In the genomic region with DNA sequence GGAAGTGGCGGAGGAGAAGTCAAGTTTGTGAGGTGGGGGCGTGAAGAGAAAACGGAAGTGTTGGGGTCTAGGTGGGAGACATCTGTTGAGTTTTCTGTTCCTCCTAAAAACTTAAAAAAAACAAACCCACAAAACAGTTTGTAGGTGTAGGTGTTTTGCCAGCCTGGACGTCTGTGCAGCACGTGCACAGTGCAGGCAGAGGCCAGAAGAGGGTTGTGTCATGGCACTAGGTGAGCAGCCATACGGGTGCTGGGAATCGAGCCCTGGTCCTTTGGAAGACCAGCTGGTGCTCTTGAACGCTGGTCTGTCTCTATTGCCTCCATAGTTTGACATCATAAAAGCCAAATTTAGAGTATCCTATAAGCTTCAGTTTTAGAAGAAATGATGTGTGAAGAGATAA, we compare ENCODE assay signal across 8 mouse cellular contexts. TPM values are rescaled to one million over a fixed set of nuclear protein-coding genes. Genes with fewer than 3 reads are reported as not detected.
DNase-seq lines count a peak whose midpoint lies in the region; ATAC-seq and TF ChIP-seq lines count a peak whose summit lies in the region.

No protein-coding gene starts in this region.

- no peaks in the 10 kb centered on the region for H3K27me3 ChIP-seq in heart, embryonic 11.5 days (ENCODE audit: control insufficient read depth, insufficient read depth, low read length)
- no peaks in the 10 kb centered on the region for H3K27me3 ChIP-seq in liver, embryonic 11.5 days (replicated peaks; ENCODE audit: control insufficient read depth, insufficient read depth, low read length)
- H3K27me3 ChIP-seq in stomach, postnatal 0 days (ENCODE audit: control insufficient read depth, insufficient read depth, low read length) = no peaks in the 10 kb centered on the region

- DNase-seq in heart, adult 8-10 months (ENCODE audit: low spot score) = no peak
- peak; percentile 25 for DNase-seq in ES-CJ7 (ENCODE audit: low read depth, low spot score)
- no peak for DNase-seq in liver, embryonic 11.5 days (ENCODE audit: low spot score)
- DNase-seq in stomach, postnatal 0 days (ENCODE audit: low spot score) = no peak
- DNase-seq in gastrocnemius, adult 8-10 months (ENCODE audit: low spot score in 2 of 2) = no peak

- peaks cover 8% of the 10 kb centered on the region for H3K4me1 ChIP-seq in heart, embryonic 11.5 days (ENCODE audit: control insufficient read depth, insufficient read depth, low read length)
- no peaks in the 10 kb centered on the region; the same call in 1 of the 2 replicates for H3K4me1 ChIP-seq in embryonic fibroblast, embryonic 13.5 days (ENCODE audit: control insufficient read depth, insufficient read depth, low read length)
- peaks cover 9% of the 10 kb centered on the region for H3K4me1 ChIP-seq in liver, embryonic 11.5 days (replicated peaks; ENCODE audit: control insufficient read depth, insufficient read depth, low read length)
- H3K4me1 ChIP-seq in stomach, postnatal 0 days (replicated peaks; ENCODE audit: control insufficient read depth, insufficient read depth) = no peaks in the 10 kb centered on the region

- H3K36me3 ChIP-seq in heart, embryonic 11.5 days (ENCODE audit: control insufficient read depth, insufficient read depth, low read length) = peaks cover 19% of the 10 kb centered on the region
- H3K36me3 ChIP-seq in liver, embryonic 11.5 days (ENCODE audit: control insufficient read depth, insufficient read depth, low read length) = peaks cover 13% of the 10 kb centered on the region
- H3K36me3 ChIP-seq in stomach, postnatal 0 days (ENCODE audit: control insufficient read depth, insufficient read depth, low read length) = 0 out of 2 replicates have a peak, but pooled peaks cover 4% of the 10 kb centered on the region

- H3K4me2 ChIP-seq in heart, embryonic 11.5 days = peak overlapping the region; percentile 77
- H3K4me2 ChIP-seq in liver, embryonic 11.5 days = peak overlapping the region; percentile 76
- peak overlapping the region; percentile 62 for H3K4me2 ChIP-seq in stomach, postnatal 0 days (replicated peaks; ENCODE audit: low read depth)

- no peak for TF ChIP-seq POLR2A in embryonic fibroblast, embryonic 13.5 days (IDR thresholded peaks at IDR 0.05; ENCODE audit: low read depth, low read length)

- H3K9me3 ChIP-seq in heart, embryonic 11.5 days (replicated peaks; ENCODE audit: control insufficient read depth, low read length) = no peaks in the 10 kb centered on the region
- no peaks in the 10 kb centered on the region for H3K9me3 ChIP-seq in liver, embryonic 11.5 days (ENCODE audit: control insufficient read depth, low read length)
- H3K9me3 ChIP-seq in stomach, postnatal 0 days (ENCODE audit: control insufficient read depth, low read length) = no peaks in the 10 kb centered on the region

- H3K4me3 ChIP-seq in heart, embryonic 11.5 days (ENCODE audit: low read depth, low read length) = peak overlapping the region; percentile 80
- H3K4me3 ChIP-seq in embryonic fibroblast, embryonic 13.5 days (ENCODE audit: insufficient read depth, low read length) = peak overlapping the region; percentile 66
- peak overlapping the region; percentile 93 for H3K4me3 ChIP-seq in liver, embryonic 11.5 days (ENCODE audit: low read depth, low read length)
- H3K4me3 ChIP-seq in stomach, postnatal 0 days (ENCODE audit: low read depth, low read length) = peak overlapping the region; percentile 61

- H3K27ac ChIP-seq in heart, embryonic 11.5 days (ENCODE audit: low read depth, low read length) = peak overlapping the region; percentile 88
- peak overlapping the region; percentile 56; the same call in 1 of the 2 replicates for H3K27ac ChIP-seq in embryonic fibroblast, embryonic 13.5 days (ENCODE audit: insufficient read depth, low read length)
- peak overlapping the region; percentile 86 for H3K27ac ChIP-seq in liver, embryonic 11.5 days (ENCODE audit: low read depth, low read length)
- H3K27ac ChIP-seq in stomach, postnatal 0 days (replicated peaks) = peak overlapping the region; percentile 91

- no peak for TF ChIP-seq EP300 in stomach, postnatal 0 days (optimal IDR thresholded peaks at IDR 0.05)

- 12% methylated on average over 8 of the region's 8 CpGs for WGBS in heart, embryonic 11.5 days (ENCODE audit: insufficient replicate concordance)
- 8% methylated on average over 8 of the region's 8 CpGs for WGBS in liver, embryonic 11.5 days
- 12% methylated on average over 8 of the region's 8 CpGs for WGBS in stomach, postnatal 0 days

- peak overlapping the region; percentile 87 for H3K9ac ChIP-seq in heart, embryonic 11.5 days (ENCODE audit: low read depth, low read length)
- H3K9ac ChIP-seq in liver, embryonic 11.5 days (ENCODE audit: low read depth, low read length) = peak overlapping the region; percentile 93
- peak overlapping the region; percentile 78 for H3K9ac ChIP-seq in stomach, postnatal 0 days (ENCODE audit: low read length)

- no peak for TF ChIP-seq CTCF in embryonic fibroblast, embryonic 13.5 days (IDR thresholded peaks at IDR 0.05; ENCODE audit: borderline replicate concordance, insufficient read depth, low read length)
- TF ChIP-seq CTCF in stomach, postnatal 0 days (IDR thresholded peaks at IDR 0.05; ENCODE audit: low read depth) = no peak

- no peak for ATAC-seq in heart, embryonic 11.5 days (replicated peaks; ENCODE audit: insufficient number of reproducible peaks, low FRiP score, low TSS enrichment)
- ATAC-seq in liver, embryonic 11.5 days (replicated peaks; ENCODE audit: low FRiP score) = peak; percentile 44
- no peak for ATAC-seq in stomach, postnatal 0 days (ENCODE audit: low FRiP score, low TSS enrichment)
- no peak for ATAC-seq in activated CD4-positive, CD25-positive, alpha-beta regulatory T cell, adult 4 months

RNA-seq across cellular contexts. Expression of gene Mettl16, which starts 0.6 kb away (rescaled TPM):
- polyA plus RNA-seq in heart, embryonic 11.5 days (2014; fragmentation: Nextera tagmentation; extraction: Ambion mirVana) = 28.5 and 29.5 TPM in 2 replicates
- 10 to 100 TPM; 16.2 to 19.9 (median 17.3) TPM for total RNA-seq in heart, adult 8-10 months (2022)
- 25.6 and 29.1 TPM in 2 replicates for polyA plus RNA-seq in embryonic fibroblast, embryonic 13.5 days (2011; ENCODE audit: insufficient read length, low read depth, missing spikeins)
- polyA plus RNA-seq in liver, embryonic 11.5 days (2014; fragmentation: Nextera tagmentation; extraction: Ambion mirVana) = 57.7 and 63.0 TPM in 2 replicates
- 13.4 and 13.9 TPM in 2 replicates for polyA plus RNA-seq in stomach, postnatal 0 days (2015; fragmentation: Nextera tagmentation; extraction: Ambion mirVana)
- polyA plus RNA-seq in activated CD4-positive, CD25-positive, alpha-beta regulatory T cell, adult 4 months (2017; shearing (Covaris generic)) = 10 to 100 TPM; 26.3 to 33.5 TPM
- total RNA-seq in gastrocnemius, adult 8-10 months (2022) = 10 to 100 TPM; 10.7 to 16.3 (median 12.4) TPM

RNA-seq across cellular contexts. Expression of gene Pafah1b1, which starts 46.8 kb away (rescaled TPM):
- 73.7 and 79.6 TPM in 2 replicates for polyA plus RNA-seq in heart, embryonic 11.5 days (2014; fragmentation: Nextera tagmentation; extraction: Ambion mirVana)
- total RNA-seq in heart, adult 8-10 months (2022) = 100 to 1,000 TPM; 183 to 223 (median 209) TPM
- polyA plus RNA-seq in embryonic fibroblast, embryonic 13.5 days (2011; ENCODE audit: insufficient read length, low read depth, missing spikeins) = 111 and 122 TPM in 2 replicates
- 59.3 and 69.4 TPM in 2 replicates for polyA plus RNA-seq in liver, embryonic 11.5 days (2014; fragmentation: Nextera tagmentation; extraction: Ambion mirVana)
- 47.5 and 51.7 TPM in 2 replicates for polyA plus RNA-seq in stomach, postnatal 0 days (2015; fragmentation: Nextera tagmentation; extraction: Ambion mirVana)
- polyA plus RNA-seq in activated CD4-positive, CD25-positive, alpha-beta regulatory T cell, adult 4 months (2017; shearing (Covaris generic)) = 10 to 100 TPM; 59.5 to 79.2 TPM
- total RNA-seq in gastrocnemius, adult 8-10 months (2022) = 100 to 1,000 TPM; 107 to 135 (median 112) TPM

RNA-seq across cellular contexts. Expression of gene Mnt, which starts 59.5 kb away (rescaled TPM):
- polyA plus RNA-seq in heart, embryonic 11.5 days (2014; fragmentation: Nextera tagmentation; extraction: Ambion mirVana) = 2.7 and 3.5 TPM in 2 replicates
- 10 to 100 TPM in 3 of 4 experiments, 1 to 10 TPM in 1; 7.4 to 13.4 (median 10.2) TPM for total RNA-seq in heart, adult 8-10 months (2022)
- polyA plus RNA-seq in embryonic fibroblast, embryonic 13.5 days (2011; ENCODE audit: insufficient read length, low read depth, missing spikeins) = 10.9 and 14.4 TPM in 2 replicates
- polyA plus RNA-seq in liver, embryonic 11.5 days (2014; fragmentation: Nextera tagmentation; extraction: Ambion mirVana) = 3.5 and 3.9 TPM in 2 replicates
- 2.5 and 2.6 TPM in 2 replicates for polyA plus RNA-seq in stomach, postnatal 0 days (2015; fragmentation: Nextera tagmentation; extraction: Ambion mirVana)
- polyA plus RNA-seq in activated CD4-positive, CD25-positive, alpha-beta regulatory T cell, adult 4 months (2017; shearing (Covaris generic)) = 1 to 10 TPM; 5.4 to 6.9 TPM
- 10 to 100 TPM in 1 of 4 experiments, 1 to 10 TPM in 3; 5.8 to 11.7 (median 7.8) TPM for total RNA-seq in gastrocnemius, adult 8-10 months (2022)
